Mouse (Mus musculus) neural tube, embryonic 14.5 days (tissue): ENCODE results near the gene Fgfbp1. TPM values are rescaled to one million over a fixed set of nuclear protein-coding genes. Genes with fewer than 3 reads are reported as not detected.

Source experiments
- ATAC-seq: fragments of 200-750 bp; cut with Nextera tagmentation; 2 replicates; pipeline ENCODE4 v1.8.0; 2017; ENCODE audit warnings: low read depth, mild to moderate bottlenecking, moderate TSS enrichment, moderate library complexity
- H3K27ac ChIP-seq: fragments of 300-500 bp; sonication (generic); 2 replicates; pipeline ENCODE4 v1.5.1; 2014; ENCODE audit warnings: low read depth, mild to moderate bottlenecking, control low read depth, low read length, moderate library complexity, mixed read lengths
- H3K27me3 ChIP-seq: fragments of 300-500 bp; sonication (generic); 2 replicates; pipeline ENCODE4 v1.6.1; 2014; ENCODE audit warnings: low read length; ENCODE audit not compliant: control insufficient read depth, insufficient read depth
- H3K36me3 ChIP-seq: fragments of 300-500 bp; sonication (generic); 2 replicates; pipeline ENCODE4 v1.6.1; 2014; ENCODE audit warnings: low read length, mixed read lengths; ENCODE audit not compliant: control insufficient read depth, insufficient read depth
- H3K4me1 ChIP-seq: fragments of 300-500 bp; sonication (generic); 2 replicates; pipeline ENCODE4 v1.6.1; 2014; ENCODE audit warnings: low read length; ENCODE audit not compliant: control insufficient read depth, insufficient read depth
- H3K4me2 ChIP-seq: fragments of 300-500 bp; sonication (generic); 2 replicates; pipeline ENCODE4 v1.6.1; 2014; ENCODE audit warnings: mild to moderate bottlenecking, low read depth, low read length, control low read depth
- H3K4me3 ChIP-seq: fragments of 300-500 bp; sonication (generic); 2 replicates; pipeline ENCODE4 v1.5.1; 2014; ENCODE audit warnings: low read depth, low read length, control low read depth, mixed read lengths
- H3K9ac ChIP-seq: fragments of 300-500 bp; sonication (generic); replicated peaks from 2 replicates; pipeline ENCODE4 v1.6.1; 2014; ENCODE audit warnings: low read depth, mild to moderate bottlenecking, control low read depth, low read length, mixed read lengths
- H3K9me3 ChIP-seq: fragments of 300-500 bp; sonication (generic); 2 replicates; pipeline ENCODE4 v1.6.1; 2016; ENCODE audit warnings: low read length; ENCODE audit not compliant: control insufficient read depth
- WGBS: fragments of 180-500 bp; shearing (Covaris S2); extraction: QIAGEN DNeasy Blood & Tissue Kit; methylation state at CpG from one replicate; pipeline ENCODE4 v1.1.7; 2014; 5-methylcytosine and 5-hydroxymethylcytosine counted together
- polyA plus RNA-seq: library from polyadenylated mRNA; unstranded; fragments of >200 nt; fragmentation: Nextera tagmentation; extraction: Ambion mirVana; gene quantifications from 2 replicates; pipeline ENCODE4 v1.2.1, GENCODE M21; 2014

Fgfbp1 gene
- polyA plus RNA-seq, 1 experiment from 2014 or later: 0.54 TPM

DNA sequence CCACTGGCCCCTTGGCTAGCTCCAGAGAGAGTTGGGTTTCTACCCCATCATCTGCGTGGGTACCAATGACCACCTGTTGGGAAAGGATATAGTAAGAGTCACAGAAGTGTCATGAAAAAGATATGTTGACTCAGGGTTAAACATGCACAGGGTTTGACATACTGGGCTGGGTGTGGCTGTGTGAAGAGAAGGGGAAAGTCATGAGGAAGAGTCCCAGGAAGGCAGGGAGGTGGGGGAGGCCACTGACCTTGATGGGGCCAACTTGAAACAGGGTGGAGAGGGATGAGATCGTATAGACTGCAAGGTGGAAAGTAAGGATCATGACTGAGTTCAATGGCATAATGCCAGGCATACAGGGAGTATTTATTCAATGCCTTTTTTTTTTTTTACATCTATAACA lies 1.2 kb downstream of the Fgfbp1 start:
- WGBS: 64% methylated on average over 2 of the region's 2 CpGs
- ATAC-seq: no peak
- Histone ChIP-seq H3K4me1 (no peaks in the 10 kb centered on the region), H3K9me3 (no peaks in the 10 kb centered on the region), H3K27ac (no peak overlapping the region), H3K27me3 (no peaks in the 10 kb centered on the region), H3K9ac (no peak overlapping the region), H3K36me3 (no peaks in the 10 kb centered on the region), H3K4me2 (no peak overlapping the region), H3K4me3 (no peak overlapping the region)

DNA sequence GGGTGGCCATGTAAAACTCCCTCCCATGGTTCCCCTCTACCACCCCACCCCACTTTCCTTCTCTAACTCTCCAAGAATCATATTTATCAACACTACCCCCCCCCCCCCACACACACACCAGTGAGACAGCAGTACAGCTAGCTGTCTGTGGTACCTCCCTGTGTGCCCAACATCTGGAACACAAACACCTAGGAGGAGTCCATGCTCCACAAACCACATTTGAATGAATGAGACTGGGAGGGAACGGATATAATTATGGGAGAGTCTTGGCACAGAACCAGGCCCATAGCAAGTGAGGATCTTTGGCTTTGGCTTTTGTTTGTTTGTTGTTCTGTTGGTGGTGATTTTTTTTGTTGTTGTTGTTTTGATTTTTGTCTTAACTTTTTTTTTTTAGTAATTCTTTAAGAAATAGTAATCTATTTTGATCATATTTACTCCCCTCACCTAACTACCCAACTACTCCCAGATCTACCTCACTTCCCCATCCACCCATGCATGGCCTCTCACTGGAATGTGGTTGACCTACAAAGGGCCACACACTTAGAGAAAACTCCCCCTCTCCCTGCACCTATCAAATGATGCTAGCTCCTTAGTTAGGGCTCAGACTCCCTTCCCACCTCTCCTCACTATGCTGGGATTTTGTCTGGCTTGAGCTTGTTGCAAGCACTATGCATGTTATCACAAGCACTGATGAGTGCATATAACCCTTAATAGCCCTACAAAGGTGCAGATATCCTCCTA lies 4.6 kb downstream of the Fgfbp1 start:
- H3K9me3 ChIP-seq: no peaks in the 10 kb centered on the region
- H3K4me3 ChIP-seq: no peak overlapping the region
- no peak overlapping the region for H3K27ac ChIP-seq
- ATAC-seq: no peak
- no peaks in the 10 kb centered on the region for H3K36me3 ChIP-seq
- WGBS: 57% methylated on average over 1 of the region's 1 CpGs
- no peak overlapping the region for H3K4me2 ChIP-seq
- no peak overlapping the region for H3K9ac ChIP-seq
- H3K4me1 ChIP-seq: no peaks in the 10 kb centered on the region
- no peaks in the 10 kb centered on the region for H3K27me3 ChIP-seq

DNA sequence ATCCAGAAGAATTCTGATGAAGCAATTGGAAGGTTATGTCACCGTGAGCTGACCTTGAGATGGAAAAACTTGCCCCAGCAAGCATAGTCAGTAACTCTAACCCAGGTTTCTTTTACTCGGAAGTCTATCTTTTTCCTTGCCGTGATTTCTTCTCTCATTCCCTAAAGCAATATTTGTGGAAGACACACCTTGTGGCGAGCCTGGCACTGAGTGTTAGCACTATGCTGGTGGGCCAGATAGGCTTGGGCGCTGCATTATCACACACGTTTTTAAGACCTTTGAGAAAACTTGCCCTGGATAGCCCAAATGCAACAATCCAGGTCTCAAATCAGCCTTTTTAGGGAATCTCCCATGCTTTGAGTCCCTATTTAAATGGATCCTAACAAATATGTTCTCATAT lies 7.4 kb downstream of the Fgfbp1 start:
- 91% methylated on average over 6 of the region's 6 CpGs for WGBS
- no peak overlapping the region for H3K4me3 ChIP-seq
- H3K27me3 ChIP-seq: no peaks in the 10 kb centered on the region
- H3K27ac ChIP-seq: no peak overlapping the region
- no peaks in the 10 kb centered on the region for H3K9me3 ChIP-seq
- no peak overlapping the region for H3K9ac ChIP-seq
- no peaks in the 10 kb centered on the region for H3K4me1 ChIP-seq
- no peak overlapping the region for H3K4me2 ChIP-seq
- no peaks in the 10 kb centered on the region for H3K36me3 ChIP-seq
- no peak for ATAC-seq

DNA sequence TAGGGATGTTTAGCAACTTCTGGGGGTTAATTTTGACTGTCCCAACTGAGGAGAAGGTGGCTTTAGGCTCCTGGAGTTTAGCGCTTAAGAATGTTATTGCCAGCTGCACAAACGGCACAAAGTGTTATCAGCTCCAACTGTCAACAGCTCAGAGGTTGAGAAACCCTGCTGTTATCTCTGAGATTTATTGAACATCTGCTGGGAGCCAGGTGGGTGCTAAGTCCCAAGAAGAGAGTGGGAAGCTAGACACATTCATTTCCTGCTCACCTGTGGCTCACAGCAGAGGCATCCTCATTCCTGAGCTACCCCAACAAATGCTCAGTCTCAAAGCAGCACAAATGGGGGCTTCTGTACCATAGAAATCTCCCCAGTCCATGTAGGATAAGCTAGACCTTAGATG lies 10.4 kb downstream of the Fgfbp1 start:
- Histone ChIP-seq H3K4me1 (no peaks in the 10 kb centered on the region), H3K4me3 (no peak overlapping the region), H3K4me2 (no peak overlapping the region), H3K27me3 (no peaks in the 10 kb centered on the region), H3K36me3 (no peaks in the 10 kb centered on the region), H3K9me3 (no peaks in the 10 kb centered on the region), H3K27ac (no peak overlapping the region), H3K9ac (no peak overlapping the region)
- WGBS: 77% methylated on average over 2 of the region's 2 CpGs
- ATAC-seq: no peak

DNA sequence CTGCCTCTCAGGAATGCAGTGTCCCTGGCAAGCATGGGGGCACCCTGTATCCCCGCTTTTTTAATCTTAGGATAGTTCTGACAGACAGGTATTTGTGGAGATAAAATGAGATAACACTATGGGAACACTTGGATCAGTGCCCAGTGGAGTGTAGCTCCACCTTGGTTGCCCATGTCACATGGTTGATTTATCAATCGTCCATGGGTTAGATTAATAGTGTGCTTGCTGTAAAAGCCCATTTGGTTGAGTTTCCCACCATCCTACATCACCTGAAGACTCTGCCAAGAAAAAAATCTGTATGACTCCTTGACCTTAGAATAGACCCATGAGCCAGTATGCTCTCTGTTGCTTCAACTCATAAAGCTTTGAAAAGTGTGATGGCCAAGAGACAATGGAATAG lies 11.0 kb downstream of the Fgfbp1 start:
- no peak for ATAC-seq
- no peaks in the 10 kb centered on the region for H3K4me1 ChIP-seq

DNA sequence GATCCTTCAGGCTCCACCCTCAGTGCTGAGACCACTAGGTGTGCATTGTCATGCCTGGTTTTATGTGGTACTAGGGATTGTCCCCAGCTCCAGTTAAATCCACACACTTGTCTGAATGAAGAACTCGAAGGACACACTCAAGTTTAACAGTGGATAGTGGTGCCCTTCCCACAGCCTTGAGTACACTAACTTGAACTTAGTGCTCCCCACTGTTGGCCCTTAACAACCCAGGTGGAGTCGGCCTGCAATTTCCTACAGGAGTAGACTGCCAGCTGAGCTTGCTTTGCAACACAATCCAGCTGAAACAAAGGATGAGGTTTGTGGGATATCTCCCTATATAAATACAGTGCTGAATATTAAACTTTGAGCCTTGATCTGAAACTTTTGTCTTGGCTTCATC lies 12.9 kb downstream of the Fgfbp1 start:
- Histone ChIP-seq H3K9me3 (no peaks in the 10 kb centered on the region), H3K4me3 (no peak overlapping the region), H3K4me2 (no peak overlapping the region), H3K27ac (no peak overlapping the region), H3K27me3 (no peaks in the 10 kb centered on the region), H3K36me3 (no peaks in the 10 kb centered on the region), H3K9ac (no peak overlapping the region), H3K4me1 (no peaks in the 10 kb centered on the region)
- no peak for ATAC-seq
- 55% methylated on average over 2 of the region's 2 CpGs for WGBS

More for the DNA sequence above, 11.0 kb downstream of the Fgfbp1 start:
- H3K27ac ChIP-seq: no peak overlapping the region
- H3K4me3 ChIP-seq: no peak overlapping the region
- H3K36me3 ChIP-seq: no peaks in the 10 kb centered on the region
- no peaks in the 10 kb centered on the region for H3K9me3 ChIP-seq
- H3K4me2 ChIP-seq: no peak overlapping the region
- H3K9ac ChIP-seq: no peak overlapping the region
- no peaks in the 10 kb centered on the region for H3K27me3 ChIP-seq
- 86% methylated on average over 2 of the region's 2 CpGs for WGBS

DNA sequence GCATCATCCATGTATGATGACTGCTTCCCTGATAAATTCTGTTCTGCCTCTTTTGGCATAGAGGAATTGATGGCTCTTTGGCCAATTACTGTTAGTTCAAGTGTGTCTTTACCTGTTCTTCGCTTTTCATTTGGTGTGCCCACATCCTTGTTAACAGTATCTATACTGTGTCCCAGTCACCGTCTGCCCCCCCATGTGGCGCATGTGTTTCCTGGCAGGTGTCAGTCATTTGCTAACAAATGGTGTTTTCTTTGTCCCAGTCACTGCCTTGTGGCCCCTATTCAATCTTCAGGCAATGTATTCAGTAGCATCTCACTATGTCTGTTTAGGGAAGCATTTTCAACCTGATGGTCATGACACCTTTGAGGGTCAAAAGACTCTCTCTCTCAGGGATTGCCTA lies 20.5 kb downstream of the Fgfbp1 start:
- 93% methylated on average over 3 of the region's 3 CpGs for WGBS
- Histone ChIP-seq H3K4me1 (no peaks in the 10 kb centered on the region), H3K4me3 (no peak overlapping the region), H3K27me3 (no peaks in the 10 kb centered on the region), H3K9ac (no peak overlapping the region), H3K9me3 (no peaks in the 10 kb centered on the region), H3K36me3 (no peaks in the 10 kb centered on the region), H3K27ac (no peak overlapping the region), H3K4me2 (no peak overlapping the region)
- no peak for ATAC-seq

DNA sequence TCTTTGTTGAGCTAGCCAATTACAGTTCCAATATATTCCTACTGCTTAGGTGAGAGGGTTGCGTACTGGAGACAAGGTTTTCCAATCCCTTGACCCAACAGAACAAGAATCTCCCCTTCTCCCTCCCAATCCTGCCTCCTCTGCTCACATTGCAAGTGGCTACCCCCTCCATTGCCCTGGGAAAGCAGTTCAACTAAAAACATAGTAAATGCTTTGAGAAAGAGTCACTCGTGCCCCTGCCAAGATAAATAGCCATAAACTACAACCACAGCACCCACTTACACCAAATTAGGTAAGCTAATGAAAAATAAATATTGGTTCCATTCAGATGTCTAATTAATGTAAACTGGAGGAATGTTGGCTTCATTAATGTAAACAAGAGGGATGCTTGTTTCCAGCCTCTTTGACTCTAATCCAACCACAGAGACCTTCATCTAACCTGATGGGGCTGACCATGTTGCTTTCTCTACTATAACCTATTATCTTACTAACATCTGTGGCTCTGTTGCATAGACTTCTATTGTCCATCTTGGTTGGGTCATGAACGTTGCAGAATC lies 21.6 kb downstream of the Fgfbp1 start:
- no peak overlapping the region for H3K4me2 ChIP-seq
- no peak for ATAC-seq
- no peaks in the 10 kb centered on the region for H3K4me1 ChIP-seq
- no peak overlapping the region for H3K4me3 ChIP-seq
- H3K27me3 ChIP-seq: no peaks in the 10 kb centered on the region
- no peak overlapping the region for H3K9ac ChIP-seq
- WGBS: 84% methylated on average over 3 of the region's 3 CpGs
- no peak overlapping the region for H3K27ac ChIP-seq
- no peaks in the 10 kb centered on the region for H3K36me3 ChIP-seq
- H3K9me3 ChIP-seq: no peaks in the 10 kb centered on the region

DNA sequence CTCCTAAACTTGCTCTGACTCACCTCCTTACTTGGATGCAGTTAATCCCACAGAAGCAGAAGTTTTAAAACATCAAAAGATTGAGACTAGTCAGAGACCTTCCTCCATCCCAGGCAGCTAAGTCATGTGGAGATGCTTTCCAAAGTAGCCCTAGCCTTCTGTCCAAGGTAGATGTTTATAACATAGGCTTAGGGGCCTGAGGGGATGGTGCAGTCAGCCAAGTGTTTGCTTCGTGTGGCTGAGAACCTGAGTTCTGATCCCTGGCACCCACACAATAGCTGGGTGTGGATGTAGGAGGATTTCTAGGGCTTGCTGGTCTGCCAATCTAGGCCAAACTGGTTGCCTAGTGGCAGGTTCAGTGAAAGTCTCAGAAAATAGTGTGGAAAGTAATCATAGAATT lies 28.3 kb downstream of the Fgfbp1 start:
- Histone ChIP-seq H3K27me3 (no peaks in the 10 kb centered on the region), H3K9me3 (no peaks in the 10 kb centered on the region), H3K4me2 (no peak overlapping the region), H3K27ac (no peak overlapping the region), H3K4me1 (no peaks in the 10 kb centered on the region), H3K36me3 (no peaks in the 10 kb centered on the region), H3K4me3 (no peak overlapping the region), H3K9ac (no peak overlapping the region)
- 85% methylated on average over 1 of the region's 1 CpGs for WGBS
- no peak for ATAC-seq
